Mouse (Mus musculus): Measurements from ENCODE around the gene Rasgrp1. TPM values are rescaled to one million over a fixed set of nuclear protein-coding genes. Genes with fewer than 3 reads are reported as not detected.

Rasgrp1 gene
- 2.5 and 2.9 TPM in 2 replicates for polyA plus RNA-seq (2012; rRNA removed)

GRCm38 (mm10) chr2:117342547-117343239, at the start of gene Rasgrp1:
Gene Rasgrp1, minus strand, starts transcription at chr2:117343001.

GRCm38 (mm10) chr2:117249255-117250000, 93.4 kb downstream of the Rasgrp1 start, which contains the start of gene Fam98b:
Gene Fam98b, plus strand, starts transcription at chr2:117249739.

Other genes starting within 250 kb of the Rasgrp1 start
- 15.9 and 16.8 TPM in 2 replicates for gene Spred1, start 221.6 kb downstream of the Rasgrp1 start, polyA plus RNA-seq (2012; rRNA removed)
- gene Fam98b, start 93.3 kb downstream of the Rasgrp1 start, polyA plus RNA-seq (2012; rRNA removed): 50.3 and 58.2 TPM in 2 replicates

All from central nervous system, embryonic 14 days (tissue).